In the genomic region with DNA sequence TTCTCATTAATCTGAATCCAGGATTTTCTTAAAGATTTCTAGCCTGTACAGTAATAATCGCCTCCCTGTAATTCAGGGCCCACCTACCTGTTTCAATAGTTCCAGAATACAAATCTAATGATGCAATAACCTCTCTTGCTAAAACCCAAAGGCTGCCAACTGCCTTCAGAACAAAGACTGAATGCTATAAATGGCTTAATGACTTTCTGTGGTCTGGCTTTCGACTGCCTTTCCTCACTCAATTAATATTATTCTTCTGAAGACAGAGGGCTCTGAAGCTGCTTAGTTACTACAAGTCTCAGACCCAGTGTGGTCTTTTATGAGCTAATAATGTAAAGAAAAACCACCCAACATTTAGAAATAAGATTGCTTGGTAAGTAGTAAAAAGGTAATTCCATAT, we compare ENCODE assay signal across 31 mouse cellular contexts. TPM values are rescaled to one million over a fixed set of nuclear protein-coding genes. Genes with fewer than 3 reads are reported as not detected.
DNase-seq lines count a peak whose midpoint lies in the region; ATAC-seq and TF ChIP-seq lines count a peak whose summit lies in the region.
"Had no signal": no experiment of that assay in that cellular context is flagged by ENCODE, and none has a peak within 500 bp of the region (broad histone marks: within the 10 kb centered on the region; RNA-seq: fewer than 3 reads in every experiment).

No protein-coding gene starts in this region.

- 44% methylated on average over 2 of the region's 2 CpGs for WGBS in lung, embryonic 14.5 days
- WGBS in lung, postnatal 0 days, result 45% methylated on average over 2 of the region's 2 CpGs
- 32% methylated on average over 2 of the region's 2 CpGs for WGBS in limb, embryonic 14.5 days

- no peak overlapping the region for H3K27ac ChIP-seq in lung, embryonic 14.5 days (ENCODE audit: low read depth)
- no peak overlapping the region for H3K27ac ChIP-seq in lung, postnatal 0 days (ENCODE audit: low read length)
- H3K27ac ChIP-seq in limb, embryonic 14.5 days (replicated peaks; ENCODE audit: low read depth, low read length), result no peak overlapping the region
- H3K27ac ChIP-seq: embryonic facial prominence, embryonic 10.5 days; embryonic facial prominence, embryonic 13.5 days; forebrain, embryonic 10.5 days; forebrain, embryonic 13.5 days; heart, embryonic 10.5 days; heart, embryonic 13.5 days; hindbrain, embryonic 14.5 days; hindbrain, postnatal 0 days had no signal

- H3K4me1 ChIP-seq in lung, embryonic 14.5 days (ENCODE audit: insufficient read depth), result no peaks in the 10 kb centered on the region
- H3K4me1 ChIP-seq in lung, postnatal 0 days (ENCODE audit: insufficient read depth, low read depth, low read length), result no peaks in the 10 kb centered on the region
- no peaks in the 10 kb centered on the region for H3K4me1 ChIP-seq in limb, embryonic 14.5 days (ENCODE audit: control insufficient read depth, insufficient read depth, low read length)
- H3K4me1 ChIP-seq: embryonic facial prominence, embryonic 10.5 days; embryonic facial prominence, embryonic 13.5 days; forebrain, embryonic 10.5 days; forebrain, embryonic 13.5 days; heart, embryonic 10.5 days; heart, embryonic 13.5 days had no signal

- ATAC-seq in lung, embryonic 14.5 days (ENCODE audit: insufficient read depth), result peak; percentile 70; the same call in 1 of the 2 replicates
- ATAC-seq in lung, postnatal 0 days, result no peak
- peak; percentile 50; the same call in 1 of the 2 replicates for ATAC-seq in limb, embryonic 14.5 days (ENCODE audit: low FRiP score, low read depth)
- ATAC-seq: forebrain, embryonic 13.5 days; forebrain, embryonic 16.5 days; hindbrain, postnatal 0 days had no signal

- TF ChIP-seq EP300 in lung, postnatal 0 days (IDR thresholded peaks at IDR 0.05), result no peak

- no peak overlapping the region for H3K4me3 ChIP-seq in lung, embryonic 14.5 days (ENCODE audit: low read depth, low read length)
- no peak overlapping the region for H3K4me3 ChIP-seq in lung, postnatal 0 days (ENCODE audit: low read depth, low read length)
- H3K4me3 ChIP-seq in limb, embryonic 14.5 days (replicated peaks; ENCODE audit: low read length), result no peak overlapping the region
- H3K4me3 ChIP-seq: embryonic facial prominence, embryonic 10.5 days; embryonic facial prominence, embryonic 13.5 days; erythroblast, embryonic 14.5 days; forebrain, embryonic 10.5 days; forebrain, embryonic 13.5 days; heart, embryonic 10.5 days; heart, embryonic 13.5 days had no signal

- no peak for TF ChIP-seq POLR2A in limb, embryonic 14.5 days (IDR thresholded peaks at IDR 0.05; ENCODE audit: borderline replicate concordance, extremely low read depth, insufficient read depth, insufficient read length)

- H3K9me3 ChIP-seq in lung, embryonic 14.5 days (ENCODE audit: low read depth, low read length), result no peaks in the 10 kb centered on the region
- no peaks in the 10 kb centered on the region for H3K9me3 ChIP-seq in lung, postnatal 0 days (ENCODE audit: low read length)
- no peaks in the 10 kb centered on the region for H3K9me3 ChIP-seq in limb, embryonic 14.5 days (ENCODE audit: control insufficient read depth, low read length)
- H3K9me3 ChIP-seq: embryonic facial prominence, embryonic 10.5 days; embryonic facial prominence, embryonic 13.5 days; forebrain, embryonic 10.5 days; forebrain, embryonic 13.5 days; G1E; heart, embryonic 10.5 days; heart, embryonic 13.5 days had no signal

- no peaks in the 10 kb centered on the region for H3K27me3 ChIP-seq in lung, embryonic 14.5 days (ENCODE audit: insufficient read depth, low read length)
- no peaks in the 10 kb centered on the region for H3K27me3 ChIP-seq in lung, postnatal 0 days (replicated peaks; ENCODE audit: insufficient read depth, low read length)
- H3K27me3 ChIP-seq in limb, embryonic 14.5 days (ENCODE audit: control insufficient read depth, insufficient read depth, low read length), result no peaks in the 10 kb centered on the region
- H3K27me3 ChIP-seq: CH12.LX; embryonic facial prominence, embryonic 13.5 days; forebrain, embryonic 13.5 days; heart, embryonic 13.5 days had no signal

- TF ChIP-seq CTCF in lung, embryonic 14.5 days (IDR thresholded peaks at IDR 0.05; ENCODE audit: low read depth), result no peak
- TF ChIP-seq CTCF in lung, postnatal 0 days (IDR thresholded peaks at IDR 0.05), result no peak

- H3K9ac ChIP-seq in lung, embryonic 14.5 days, result no peak overlapping the region
- no peak overlapping the region for H3K9ac ChIP-seq in lung, postnatal 0 days (replicated peaks; ENCODE audit: low read depth)
- H3K9ac ChIP-seq in limb, embryonic 14.5 days (ENCODE audit: low read depth, low read length, severe bottlenecking), result no peak overlapping the region
- H3K9ac ChIP-seq: embryonic facial prominence, embryonic 13.5 days; forebrain, embryonic 13.5 days; heart, embryonic 13.5 days; hindbrain, embryonic 14.5 days had no signal

- DNase-seq in lung, embryonic 14.5 days, result peak; percentile 73
- DNase-seq in lung, postnatal 10 days, result no peak
- peak; percentile 52 for DNase-seq in lung, postnatal 0 days (ENCODE audit: low spot score)
- DNase-seq in lung, postnatal 36 days, result no peak
- DNase-seq in limb, embryonic 14.5 days (ENCODE audit: low spot score), result peak; percentile 45
- no peak for DNase-seq in kidney, adult 9 months
- DNase-seq in adrenal gland, postnatal 25 days, result no peak
- DNase-seq: adrenal gland, adult 2 months; adrenal gland, postnatal 14 days; B cell, adult 2 months; cerebellum, adult 11-12 months; cerebellum, adult 8-10 months; cerebellum, postnatal 10 days; cerebellum, postnatal 36 days; embryo, embryonic 11 days; gastrocnemius, postnatal 25 days; heart, adult 18-20 months; heart, postnatal 14 days; heart, postnatal 4 days had no signal

- H3K36me3 ChIP-seq in lung, embryonic 14.5 days (ENCODE audit: insufficient read depth), result no peaks in the 10 kb centered on the region
- no peaks in the 10 kb centered on the region for H3K36me3 ChIP-seq in lung, postnatal 0 days (ENCODE audit: insufficient read depth, low read length)
- H3K36me3 ChIP-seq in limb, embryonic 14.5 days (ENCODE audit: control insufficient read depth, insufficient read depth, low read length), result no peaks in the 10 kb centered on the region
- H3K36me3 ChIP-seq: embryonic facial prominence, embryonic 10.5 days; embryonic facial prominence, embryonic 13.5 days; forebrain, embryonic 10.5 days; G1E; heart, embryonic 10.5 days; heart, embryonic 13.5 days had no signal

- no peak overlapping the region for H3K4me2 ChIP-seq in lung, embryonic 14.5 days
- no peak overlapping the region for H3K4me2 ChIP-seq in lung, postnatal 0 days (replicated peaks; ENCODE audit: low read depth, low read length)
- no peak overlapping the region for H3K4me2 ChIP-seq in limb, embryonic 14.5 days (replicated peaks; ENCODE audit: low read depth, low read length, severe bottlenecking)
- H3K4me2 ChIP-seq: embryonic facial prominence, embryonic 13.5 days; forebrain, embryonic 13.5 days; heart, embryonic 13.5 days; hindbrain, embryonic 14.5 days had no signal

RNA-seq across cellular contexts. Expression of a gene that starts 9.8 kb away (rescaled TPM):
- polyA plus RNA-seq in lung, embryonic 14.5 days (2014; fragmentation: Nextera tagmentation; extraction: Ambion mirVana), result 81.1 and 95.3 TPM in 2 replicates
- 52.8 and 55.8 TPM in 2 replicates for polyA plus RNA-seq in lung, postnatal 0 days (2015; fragmentation: Nextera tagmentation; extraction: Ambion mirVana)
- polyA plus RNA-seq in limb, embryonic 14.5 days (2012; rRNA removed), result 61.0 and 64.6 TPM in 2 replicates
- polyA plus RNA-seq in limb, embryonic 14.5 days (2014; fragmentation: Nextera tagmentation; extraction: Ambion mirVana), result 54.8 and 57.0 TPM in 2 replicates
- total RNA-seq in adrenal gland, postnatal 25 days (2021), result 16.2 and 20.0 TPM in 2 replicates

Comparison
In these comparisons a context has a peak if more than half of its experiments do, and no peak if none do; other contexts are left out.
1. DNase-seq: peak in lung, embryonic 14.5 days (single experiment), lung, postnatal 0 days (single experiment) and limb, embryonic 14.5 days (single experiment); none in lung, postnatal 10 days (single experiment), lung, postnatal 36 days (single experiment), kidney, adult 9 months (single experiment) and adrenal gland, postnatal 25 days (single experiment).